Mouse (Mus musculus) cerebellum, adult 2 months (tissue): ENCODE data around the gene Sart3.

Experiments
- CTCF ChIP-seq: fragments of 200-500 bp; IDR thresholded peaks from 2 replicates; pipeline ENCODE4 v1.5.1; 2011; ENCODE audit warnings: low read depth, mild to moderate bottlenecking, control low read depth, low read length, moderate library complexity, borderline replicate concordance; ENCODE audit not compliant: insufficient read depth
- POLR2A ChIP-seq: fragments of 200-500 bp; IDR thresholded peaks from 2 replicates; pipeline ENCODE4 v1.6.1; 2011; ENCODE audit warnings: low read length, control low read depth, borderline replicate concordance; ENCODE audit not compliant: insufficient read depth

DNA sequence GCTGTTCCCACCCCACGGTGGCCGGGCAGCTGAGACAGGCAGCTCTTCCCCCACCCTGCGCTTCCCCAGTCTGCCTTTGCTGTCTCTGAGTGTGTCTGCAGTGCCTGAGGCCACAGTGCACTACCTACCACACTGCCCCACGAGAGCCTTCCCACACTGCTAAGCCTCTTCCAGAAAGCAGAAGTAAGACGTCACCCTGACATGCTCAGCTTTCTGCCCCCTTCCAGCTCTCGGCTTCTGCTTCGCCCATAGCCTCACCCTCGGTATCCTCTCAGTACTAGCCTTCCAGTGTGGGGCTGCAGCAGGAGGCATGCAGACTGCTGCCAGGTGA lies 4.6 kb upstream of the Sart3 start:
- TF ChIP-seq CTCF, result no peak
- TF ChIP-seq POLR2A, result no peak
